Mouse (Mus musculus) liver, embryonic 14.5 days (tissue): Measurements from ENCODE around the gene Srek1. TPM values are rescaled to one million over a fixed set of nuclear protein-coding genes. Genes with fewer than 3 reads are reported as not detected.
A peak's percentile ranks its signal among the peaks of the same experiment; 100 is the strongest.

Experiments
- ATAC-seq: fragments of 200-750 bp; cut with Nextera tagmentation; 2 replicates; pipeline ENCODE4 v1.8.0; 2017; ENCODE audit warnings: moderate number of reproducible peaks, mild to moderate bottlenecking, moderate library complexity; ENCODE audit not compliant: insufficient read depth
- DNase-seq, 3 experiments: peaks; one replicate each; pipeline ENCODE4 v3.0.0-alpha.2; 2012 to 2013; ENCODE audit warnings: low read depth in 3 of 3, low spot score in 3 of 3
- H3K27ac ChIP-seq: fragments of 300-500 bp; sonication (generic); 2 replicates; pipeline ENCODE4 v1.5.1; 2014; ENCODE audit warnings: moderate library complexity, mild to moderate bottlenecking, control low read depth, inconsistent platforms
- H3K27me3 ChIP-seq: fragments of 300-500 bp; sonication (generic); 2 replicates; pipeline ENCODE4 v1.6.1; 2014; ENCODE audit warnings: mild to moderate bottlenecking, low read length, moderate library complexity; ENCODE audit not compliant: control insufficient read depth, insufficient read depth
- H3K36me3 ChIP-seq: fragments of 300-500 bp; sonication (generic); replicated peaks from 2 replicates; pipeline ENCODE4 v1.6.1; 2014; ENCODE audit warnings: low read depth; ENCODE audit not compliant: control insufficient read depth, insufficient read depth
- H3K4me1 ChIP-seq, 2 experiments: fragments of 200-500 bp in 1 of 2; fragments of 300-500 bp in 1 of 2; sonication (generic) in 1 of 2; replicated peaks; 2 replicates each; pipeline ENCODE4 v1.6.1; 2012 to 2014; ENCODE audit warnings: antibody characterized with exemption in 1 of 2, inconsistent platforms in 1 of 2, low read length in 1 of 2; ENCODE audit not compliant: control insufficient read depth in 2 of 2, insufficient read depth in 2 of 2
- H3K4me2 ChIP-seq: fragments of 300-500 bp; sonication (generic); 2 replicates; pipeline ENCODE4 v1.6.1; 2014; ENCODE audit warnings: low read depth, mild to moderate bottlenecking, control low read depth, moderate library complexity
- H3K4me3 ChIP-seq, 2 experiments: fragments of 200-500 bp in 1 of 2; fragments of 300-500 bp in 1 of 2; sonication (generic) in 1 of 2; 2 replicates each; pipeline ENCODE4 v1.5.1; 2012 to 2014; ENCODE audit warnings: low read depth in 2 of 2, low read length in 2 of 2, mild to moderate bottlenecking in 2 of 2, control low read depth in 1 of 2, inconsistent platforms in 1 of 2, moderate library complexity in 1 of 2; ENCODE audit not compliant: insufficient read depth in 1 of 2
- H3K9ac ChIP-seq: fragments of 300-500 bp; sonication (generic); replicated peaks from 2 replicates; pipeline ENCODE4 v1.6.1; 2014; ENCODE audit warnings: mild to moderate bottlenecking, control low read depth, moderate library complexity
- H3K9me3 ChIP-seq: fragments of 300-500 bp; sonication (generic); 2 replicates; pipeline ENCODE4 v1.6.1; 2016; ENCODE audit warnings: low read length, mixed read lengths; ENCODE audit not compliant: control insufficient read depth
- CTCF ChIP-seq: IDR thresholded peaks from 2 replicates; pipeline ENCODE4 v1.5.1; 2016; ENCODE audit warnings: antibody characterized with exemption, low read depth, control low read depth
- EP300 ChIP-seq: IDR thresholded peaks from 2 replicates; pipeline ENCODE4 v1.6.1; 2016; ENCODE audit warnings: antibody characterized with exemption, low read depth
- WGBS: fragments of 180-500 bp; shearing (Covaris S2); extraction: QIAGEN DNeasy Blood & Tissue Kit; methylation state at CpG from one replicate; pipeline ENCODE4 v1.1.7; 2014; ENCODE audit not compliant: insufficient replicate concordance; 5-methylcytosine and 5-hydroxymethylcytosine counted together
- polyA plus RNA-seq, 2 experiments: library from polyadenylated mRNA; depleted of rRNA in 1 of 2; stranded (reverse) in 1 of 2; unstranded in 1 of 2; fragments of >200 nt; fragmentation: Nextera tagmentation in 1 of 2; extraction: Ambion mirVana in 1 of 2; gene quantifications; 2 replicates each; pipeline versions ENCODE4 v1.2.1 to v1.2.3; 2012 to 2014

The Srek1 gene
- polyA plus RNA-seq (2012; rRNA removed) (8.1 and 14.4 TPM in 2 replicates), polyA plus RNA-seq (2014; fragmentation: Nextera tagmentation; extraction: Ambion mirVana) (16.3 and 20.3 TPM in 2 replicates)

GRCm38 (mm10) chr13:103774119-103774757 lies at the start of gene Srek1:
TSS of gene Srek1 (minus strand) at chr13:103774608.
- peak; percentile 78 to 84 (median 81) for DNase-seq
- peak within 1 kb of the TSS; percentile 73 for H3K27ac ChIP-seq
- peak within 1 kb of the TSS; percentile 80 for H3K4me2 ChIP-seq
- H3K4me3 ChIP-seq, result peak within 1 kb of the TSS; percentile 66 to 96
- WGBS, result under 1% methylated on average over 79 of the region's 81 CpGs
- H3K27me3 ChIP-seq, result no peaks in the 10 kb centered on the region
- peaks cover 0 to 16% of the 10 kb centered on the region in 2 experiments; a peak in 3 of 4 replicates for H3K4me1 ChIP-seq
- no peaks in the 10 kb centered on the region for H3K9me3 ChIP-seq
- H3K9ac ChIP-seq, result peak within 1 kb of the TSS; percentile 88
- no peaks in the 10 kb centered on the region for H3K36me3 ChIP-seq
- ATAC-seq, result peak; percentile 96
- TF ChIP-seq EP300, result peak; percentile 25; the same call in 1 of the 2 replicates
- TF ChIP-seq CTCF, result no peak

DNA sequence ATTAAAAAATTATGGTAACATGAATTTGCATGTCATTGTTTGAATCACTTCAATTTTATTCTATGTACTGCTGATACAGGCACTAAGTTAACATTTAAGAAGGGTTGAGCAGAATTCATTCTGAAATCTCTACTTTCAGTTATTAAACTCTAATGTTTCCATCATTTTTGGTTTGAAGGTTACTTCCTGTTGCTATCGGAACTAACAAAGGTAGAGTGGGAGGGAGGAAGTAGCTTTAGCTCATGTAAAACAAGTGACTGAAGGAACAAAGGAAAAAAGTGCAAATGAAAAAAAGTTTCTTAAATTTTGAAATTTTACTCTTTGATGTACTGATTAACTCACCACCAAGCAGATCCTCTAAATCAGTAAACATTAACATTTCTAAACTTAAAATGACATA lies 47.9 kb upstream of the Srek1 start:
- H3K36me3 ChIP-seq, result no peaks in the 10 kb centered on the region
- WGBS, result 84% methylated on average over 1 of the region's 1 CpGs
- H3K9ac ChIP-seq, result no peak overlapping the region
- no peak for DNase-seq
- no peak overlapping the region for H3K27ac ChIP-seq
- no peak overlapping the region for H3K4me3 ChIP-seq
- H3K27me3 ChIP-seq, result no peaks in the 10 kb centered on the region
- ATAC-seq, result no peak
- no peak overlapping the region for H3K4me2 ChIP-seq
- no peaks in the 10 kb centered on the region for H3K9me3 ChIP-seq
- no peak for TF ChIP-seq EP300
- H3K4me1 ChIP-seq, result peaks cover 0 to 2% of the 10 kb centered on the region in 2 experiments; a peak in 1 of 4 replicates

GRCm38 (mm10) chr13:103819377-103819776 lies 45.0 kb upstream of the Srek1 start:
- WGBS, result 42% methylated on average over 5 of the region's 5 CpGs
- no peak overlapping the region for H3K9ac ChIP-seq
- H3K4me2 ChIP-seq, result no peak overlapping the region
- no peaks in the 10 kb centered on the region for H3K4me1 ChIP-seq
- no peak for ATAC-seq
- no peak overlapping the region for H3K27ac ChIP-seq
- H3K4me3 ChIP-seq, result no peak overlapping the region
- H3K9me3 ChIP-seq, result no peaks in the 10 kb centered on the region
- no peaks in the 10 kb centered on the region for H3K36me3 ChIP-seq
- DNase-seq, result no peak
- H3K27me3 ChIP-seq, result no peaks in the 10 kb centered on the region
- TF ChIP-seq CTCF, result no peak
- no peak for TF ChIP-seq EP300

- no peak for TF ChIP-seq EP300
- TF ChIP-seq CTCF, result no peak
- no peak overlapping the region for H3K4me3 ChIP-seq
- H3K9ac ChIP-seq, result no peak overlapping the region
- H3K4me1 ChIP-seq, result no peaks in the 10 kb centered on the region
- no peaks in the 10 kb centered on the region for H3K36me3 ChIP-seq
- DNase-seq (no peak), ATAC-seq (no peak)
- H3K27ac ChIP-seq, result no peak overlapping the region
- H3K9me3 ChIP-seq, result no peaks in the 10 kb centered on the region
- H3K4me2 ChIP-seq, result no peak overlapping the region
- 78% methylated on average over 3 of the region's 3 CpGs for WGBS
- H3K27me3 ChIP-seq, result no peaks in the 10 kb centered on the region
Measured at GRCm38 (mm10) chr13:103817935-103818334, 43.5 kb upstream of the Srek1 start.

- Histone ChIP-seq H3K4me3 (no peak overlapping the region), H3K9me3 (no peaks in the 10 kb centered on the region), H3K27ac (no peak overlapping the region), H3K27me3 (no peaks in the 10 kb centered on the region), H3K4me1 (peaks cover 0 to 7% of the 10 kb centered on the region in 2 experiments; a peak in 2 of 4 replicates), H3K4me2 (no peak overlapping the region), H3K9ac (no peak overlapping the region), H3K36me3 (no peaks in the 10 kb centered on the region)
- TF ChIP-seq CTCF (no peak), EP300 (no peak)
- no peak for DNase-seq
- WGBS, result 31% methylated on average over 5 of the region's 5 CpGs
- no peak for ATAC-seq
Measured at GRCm38 (mm10) chr13:103807464-103807863, 33.1 kb upstream of the Srek1 start.
